Mouse (Mus musculus): ENCODE results near the gene Zpld1.

Zpld1 gene

DNA sequence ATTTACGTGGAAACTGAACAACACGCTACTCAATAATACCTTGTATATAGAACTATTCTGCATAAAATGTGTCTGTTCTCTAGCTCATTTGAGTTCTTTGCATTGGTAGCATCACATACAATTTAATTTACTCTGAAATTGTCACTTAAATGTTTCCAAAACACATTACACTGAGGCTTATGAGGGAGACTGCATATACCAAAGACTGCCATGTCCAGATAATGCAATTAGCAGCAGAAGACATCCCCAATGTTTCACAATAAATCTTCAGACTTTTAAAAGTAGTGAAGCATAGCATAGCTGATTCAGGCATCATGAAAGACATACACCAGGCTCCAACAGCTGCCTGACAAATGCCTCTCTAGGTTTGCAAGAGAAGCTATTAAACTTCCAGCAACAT lies at the start of gene Zpld1:
TSS of gene Zpld1 (minus strand) at position 101 of the 400 bp plus-strand sequence.
- DNase-seq (ENCODE audit: low read depth): no peak

GRCm38 (mm10) chr16:55345644-55346043 lies 47.9 kb upstream of the Zpld1 start:
- DNase-seq (ENCODE audit: low read depth): no peak

DNA sequence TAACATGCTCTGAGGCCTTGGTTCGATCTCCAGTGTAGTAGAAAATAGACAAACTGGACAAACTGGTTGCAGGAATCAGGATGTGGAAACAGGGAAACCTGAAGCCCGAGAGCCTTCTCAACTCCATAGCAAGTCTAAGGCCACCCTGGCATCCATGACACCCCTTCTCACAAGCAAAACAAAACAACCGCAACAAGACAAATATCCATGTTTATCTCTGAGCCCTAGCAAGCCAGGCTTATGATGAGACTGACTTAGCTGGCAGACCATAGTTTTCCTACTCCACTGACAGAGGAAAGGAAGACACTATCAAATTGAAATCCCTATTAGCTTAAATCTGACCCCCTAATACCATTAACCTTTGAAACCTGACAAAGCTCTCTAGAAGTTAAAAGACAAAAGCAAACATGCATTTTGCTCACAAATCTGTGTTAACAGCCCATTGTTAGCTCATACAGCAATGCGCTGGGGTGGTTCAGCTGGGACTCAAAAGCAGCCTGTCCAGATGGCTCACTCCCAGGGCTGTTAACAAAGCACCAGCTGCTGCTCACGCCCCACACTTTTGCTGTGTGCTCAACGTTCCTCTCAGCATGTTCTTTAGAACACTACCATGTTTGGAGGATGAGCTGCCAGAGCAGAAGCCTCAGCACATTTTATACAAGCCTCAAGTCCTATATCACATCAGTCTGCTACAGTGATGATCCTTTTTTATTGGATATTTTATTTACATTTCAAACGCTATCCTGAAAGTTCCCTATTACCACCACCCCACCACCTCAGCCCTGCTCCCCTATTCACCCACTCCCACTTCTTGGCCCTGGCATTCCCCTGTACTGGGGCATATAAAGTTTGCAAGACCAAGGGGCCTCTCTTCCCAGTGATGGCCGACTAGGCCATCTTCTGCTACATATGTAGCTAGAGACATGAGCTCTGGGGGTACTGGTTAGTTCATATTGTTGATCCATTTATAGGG lies 24.0 kb upstream of the Zpld1 start:
- no peak for DNase-seq (ENCODE audit: low read depth)

DNA sequence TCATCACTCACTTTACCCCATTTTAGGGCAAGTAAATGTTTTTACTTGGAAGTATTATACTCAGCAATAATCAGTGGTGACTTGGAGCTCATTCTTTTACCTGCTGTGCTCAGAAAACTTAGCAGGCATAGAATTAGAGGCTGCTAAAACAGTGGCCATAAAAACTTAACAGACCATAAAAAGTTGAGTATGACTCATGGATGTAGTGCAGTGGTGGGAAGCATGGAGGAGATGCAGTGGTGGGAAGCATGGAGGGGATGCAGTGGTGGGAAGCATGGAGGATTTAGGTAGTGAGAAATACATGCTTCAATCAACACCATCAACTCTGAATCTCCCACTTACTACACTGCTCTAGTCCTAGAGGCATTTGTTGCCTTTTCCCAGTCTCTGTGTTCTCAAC lies 19.2 kb upstream of the Zpld1 start:
- no peak for DNase-seq (ENCODE audit: low read depth)

DNA sequence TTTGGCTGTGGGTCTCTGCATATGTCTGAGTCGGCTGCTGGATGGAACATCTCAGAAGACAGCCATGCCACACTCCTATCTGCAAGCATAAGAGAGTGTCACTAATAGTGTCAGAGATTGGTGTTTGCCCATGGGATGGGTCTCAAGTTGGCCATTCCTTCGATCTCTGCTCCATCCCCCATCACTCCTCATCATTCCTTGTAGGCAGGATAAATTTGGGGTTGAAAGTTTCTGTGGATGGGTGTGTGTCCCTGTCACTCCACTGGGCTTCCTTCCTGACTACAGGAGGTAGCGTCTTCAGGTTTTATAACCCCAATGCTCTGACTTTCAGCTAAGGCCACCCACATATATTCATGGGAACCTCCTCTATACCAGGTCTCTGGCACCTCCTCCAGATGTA lies 14.3 kb upstream of the Zpld1 start:
- no peak for DNase-seq (ENCODE audit: low read depth)

DNA sequence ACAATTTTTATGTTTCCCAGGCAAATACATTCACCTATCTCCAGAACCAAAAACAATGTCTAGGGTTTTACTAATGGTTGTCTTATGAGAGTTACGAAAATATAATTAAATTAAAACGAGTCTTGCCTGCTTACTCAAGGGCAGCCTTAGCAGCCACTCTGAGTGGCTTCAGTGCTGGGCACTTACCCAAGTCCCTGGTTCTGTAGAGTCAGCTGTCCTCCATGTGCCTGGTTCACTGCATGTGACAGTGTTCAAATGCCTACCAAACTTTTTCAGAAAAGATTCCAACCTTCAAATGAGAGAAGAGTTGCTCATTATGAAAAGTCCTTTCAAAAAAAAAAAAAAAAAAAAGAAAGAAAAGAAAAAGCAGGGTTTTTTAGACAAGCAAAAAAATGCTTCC lies 15.1 kb downstream of the Zpld1 start:
- DNase-seq (ENCODE audit: low read depth): no peak

DNA sequence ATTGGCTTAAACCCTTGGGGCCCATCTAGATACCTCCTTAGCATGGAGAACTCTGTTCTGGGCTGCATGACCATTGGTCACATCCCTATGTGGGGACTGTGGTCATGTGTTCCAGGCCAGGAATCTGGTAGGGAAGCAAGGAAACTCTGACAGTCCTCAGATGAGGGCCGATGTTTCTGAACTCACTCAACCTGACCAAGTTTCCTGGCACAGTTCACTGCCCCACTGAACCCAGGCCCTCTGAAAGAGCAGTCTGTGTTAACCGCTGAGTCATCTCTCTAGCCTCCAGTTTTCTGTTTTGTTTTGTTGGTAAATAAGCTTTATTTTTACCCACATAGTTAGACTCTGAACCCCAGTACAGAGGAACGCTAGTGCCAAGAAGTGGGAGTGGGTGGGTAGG lies 20.3 kb downstream of the Zpld1 start:
- DNase-seq (ENCODE audit: low read depth): no peak

DNA sequence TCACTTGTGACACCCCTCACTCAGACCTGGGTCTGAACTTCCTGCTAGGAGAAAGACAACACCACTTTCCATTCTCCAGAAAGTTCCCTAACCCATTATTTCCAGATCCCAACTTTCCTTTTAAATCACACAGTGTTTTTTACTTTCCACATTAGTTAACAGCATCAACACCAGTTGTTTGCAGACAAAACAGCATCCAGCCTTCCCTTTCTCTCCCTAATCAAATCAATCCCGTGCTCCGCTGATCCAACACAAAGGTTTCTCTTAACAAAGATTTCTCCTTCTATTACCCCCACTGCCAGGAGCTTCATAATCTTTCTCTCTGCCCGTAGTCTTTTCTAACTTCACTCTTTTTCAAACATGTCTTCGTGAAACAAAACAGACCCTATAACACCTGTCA lies 32.5 kb downstream of the Zpld1 start:
- DNase-seq (ENCODE audit: low read depth): no peak

DNA sequence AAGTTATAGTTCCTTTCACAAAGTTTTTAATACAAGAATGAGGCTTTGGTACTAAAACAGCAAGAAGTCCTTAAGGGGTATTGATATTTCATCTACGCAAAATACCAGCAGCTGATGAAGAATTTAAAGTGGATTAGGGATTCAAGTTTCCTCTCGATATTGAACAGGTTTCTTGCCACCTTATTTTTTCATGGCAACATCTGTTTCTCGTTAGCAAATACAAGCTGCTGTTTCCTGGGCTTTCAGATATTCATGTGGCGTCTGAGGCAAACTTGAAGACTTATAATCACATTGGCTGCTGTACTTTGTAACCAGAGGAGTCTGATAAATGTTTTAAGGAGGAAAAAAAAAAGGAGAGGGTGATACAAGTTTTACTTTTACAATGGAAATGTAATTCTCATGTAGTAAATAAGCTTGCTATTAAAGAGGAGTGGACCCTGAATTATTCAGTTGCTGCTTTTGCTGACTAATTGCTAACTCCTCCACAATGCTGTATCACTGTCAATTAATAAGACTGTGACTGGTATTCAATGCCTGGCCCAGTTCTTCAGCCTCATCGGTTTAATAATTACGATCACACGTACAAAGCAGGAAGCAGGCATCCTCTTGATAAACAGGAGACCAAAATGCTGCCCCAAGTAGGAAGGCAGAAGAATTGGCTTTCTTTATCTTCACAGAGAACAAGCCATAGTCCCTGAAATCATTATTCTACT lies 36.8 kb downstream of the Zpld1 start:
- no peak for DNase-seq (ENCODE audit: low read depth)

GRCm38 (mm10) chr16:55259719-55260118 lies 38.1 kb downstream of the Zpld1 start:
- no peak for DNase-seq (ENCODE audit: low read depth)

GRCm38 (mm10) chr16:55240996-55241395 lies 56.8 kb downstream of the Zpld1 start:
- DNase-seq (ENCODE audit: low read depth): no peak

DNA sequence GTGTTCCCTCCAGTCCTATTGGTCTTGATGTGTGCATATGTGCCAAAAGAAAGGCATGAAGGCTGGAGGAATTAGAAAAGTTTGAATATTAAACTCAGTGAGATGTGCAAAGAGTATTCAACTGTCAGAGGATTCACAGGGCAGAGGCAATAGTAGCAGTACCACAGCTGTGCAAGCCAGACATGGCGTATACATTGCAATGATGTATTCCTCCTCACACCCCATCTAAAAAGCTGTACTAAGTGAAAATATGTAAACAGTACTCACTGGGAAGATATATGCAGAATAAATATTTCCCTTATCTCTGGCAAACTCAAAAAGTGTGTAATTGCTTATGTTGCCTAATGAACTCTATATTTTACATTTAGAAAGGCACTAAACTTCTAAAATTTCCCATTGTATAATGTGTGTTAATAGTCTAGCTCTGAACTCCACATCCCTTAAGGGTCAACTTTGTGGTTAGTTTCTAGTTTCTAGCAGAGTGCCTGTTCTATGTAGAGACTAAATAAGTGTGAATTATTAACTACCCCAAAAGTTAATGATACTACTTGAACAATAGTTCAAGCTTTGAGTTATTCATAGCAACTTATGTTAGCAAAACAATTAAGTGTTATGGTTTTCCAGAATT lies 68.7 kb downstream of the Zpld1 start:
- DNase-seq (ENCODE audit: low read depth): no peak

- DNase-seq (ENCODE audit: low read depth): no peak
These were observed 93.8 kb downstream of the Zpld1 start for GRCm38 (mm10) chr16:55203945-55204344.

GRCm38 (mm10) chr16:55190397-55190796 lies 107.4 kb downstream of the Zpld1 start:
- no peak for DNase-seq (ENCODE audit: low read depth)

- DNase-seq (ENCODE audit: low read depth): no peak
These were observed 112.4 kb downstream of the Zpld1 start for GRCm38 (mm10) chr16:55185370-55185769.
